Mouse (Mus musculus): ENCODE measurements at regions not wholly inside any gene's neighbourhood (a gene's known extent, or its start where the extent isn't known, plus 50 kb on each side); places are given as distances from the start of the nearest gene placed in this dataset.
"Not testable (repeated sequence)": the region's sequence is repeated elsewhere in the genome, so short reads cannot be mapped to it uniquely, and the experiment has no call there.

DNA sequence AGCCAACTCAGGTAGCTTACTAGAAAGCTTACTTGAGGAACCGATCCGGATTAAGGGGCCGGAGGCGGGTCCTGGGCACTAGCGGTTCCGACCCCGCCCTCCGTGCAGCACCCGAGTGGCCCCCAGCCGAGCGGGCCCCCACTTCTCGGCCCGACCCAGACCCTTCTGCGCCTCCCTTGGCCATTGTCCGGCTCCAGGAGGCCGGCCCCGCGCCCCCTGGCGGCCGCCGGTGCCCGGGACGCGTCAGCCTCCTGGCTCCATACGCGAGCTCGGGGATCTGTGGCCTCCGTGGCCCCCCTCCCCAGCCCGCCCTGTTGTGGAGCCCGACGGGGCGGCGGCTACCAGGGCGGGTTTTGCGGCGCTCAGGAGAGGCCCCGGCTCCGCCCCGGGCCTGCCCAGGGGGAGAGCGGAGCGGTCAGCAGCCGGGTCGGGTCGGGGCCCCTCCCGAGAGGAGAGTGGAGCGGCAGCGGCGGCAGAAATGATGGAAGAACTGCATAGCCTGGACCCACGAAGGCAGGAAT lies 94.3 kb upstream of the Zfp986 start:
- DNase-seq (ENCODE audit: low spot score in 2 of 2): peak; percentile 4 to 29

DNA sequence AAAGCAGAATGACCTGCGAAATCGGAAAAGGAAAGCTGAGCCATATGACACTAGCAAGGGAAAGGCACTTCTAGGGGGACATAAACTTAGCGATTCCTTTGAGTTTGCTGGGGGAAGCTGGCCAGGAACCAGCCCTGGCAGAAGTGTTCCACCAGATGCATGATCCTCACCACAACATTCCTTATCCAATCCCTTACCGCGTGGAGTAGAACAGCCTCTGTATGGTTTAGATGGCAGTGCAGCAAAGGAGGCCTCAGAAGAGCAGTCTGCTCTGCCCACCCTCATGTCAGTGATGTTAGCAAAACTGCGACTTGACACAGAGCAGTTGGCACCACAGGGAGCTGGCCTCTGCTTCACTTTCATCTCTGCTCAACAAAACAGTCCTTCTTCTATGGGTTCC lies 93.7 kb upstream of the Zfp986 start:
- not testable (repeated sequence) for DNase-seq (ENCODE audit: low spot score in 2 of 2)

DNA sequence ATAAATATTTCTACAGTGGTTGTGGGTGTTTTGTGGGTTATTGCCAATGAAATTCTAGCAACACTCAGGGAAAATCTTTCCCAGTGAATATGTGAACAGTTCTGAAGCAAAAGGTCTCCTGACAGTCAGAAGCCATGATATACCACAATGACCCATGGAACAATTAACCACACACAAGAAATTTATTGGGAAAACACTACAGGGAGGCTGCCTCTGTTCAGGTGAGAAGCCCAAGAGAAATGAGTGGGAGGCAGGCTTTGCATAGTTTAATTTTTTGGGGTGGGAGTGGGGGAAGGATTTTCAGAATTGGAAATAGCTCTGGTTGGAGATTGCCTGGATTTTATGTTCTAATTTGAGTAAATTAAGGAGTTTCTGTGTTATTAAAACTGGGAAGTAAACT lies 92.1 kb upstream of the Zfp986 start:
- DNase-seq (ENCODE audit: low spot score in 2 of 2): not testable (repeated sequence)

DNA sequence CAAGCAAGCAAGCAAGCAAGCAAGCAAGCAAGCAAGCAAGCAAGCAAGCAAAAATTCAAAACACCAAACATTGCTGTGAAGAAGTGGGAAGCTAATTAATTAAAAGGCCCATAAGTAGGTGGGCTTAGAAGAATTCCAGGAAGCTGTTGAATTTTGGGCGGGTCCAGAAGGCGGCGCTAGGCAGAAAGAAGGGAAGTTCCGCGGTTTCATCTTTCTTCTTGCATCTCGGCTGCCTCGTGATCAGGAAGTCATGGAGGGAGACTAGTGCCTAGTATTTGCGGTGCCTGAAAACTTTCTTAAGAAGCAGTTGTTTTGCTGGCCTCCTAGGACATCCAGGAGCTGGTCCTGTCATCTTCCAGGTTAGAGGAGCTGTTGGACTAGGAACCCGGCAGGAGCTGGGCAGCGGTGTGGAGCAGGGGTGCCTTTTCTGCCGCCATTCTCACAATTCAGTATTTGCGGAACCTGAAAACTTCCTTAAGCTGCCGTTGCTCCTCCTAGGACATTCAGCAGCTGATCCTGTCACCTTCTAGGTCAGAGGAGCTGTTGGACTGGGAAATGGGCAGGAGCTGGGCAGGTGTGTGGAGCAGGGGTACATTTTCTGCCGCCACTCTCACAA lies 87.2 kb upstream of the Zfp986 start:
- not testable (repeated sequence) for DNase-seq (ENCODE audit: low spot score in 2 of 2)

DNA sequence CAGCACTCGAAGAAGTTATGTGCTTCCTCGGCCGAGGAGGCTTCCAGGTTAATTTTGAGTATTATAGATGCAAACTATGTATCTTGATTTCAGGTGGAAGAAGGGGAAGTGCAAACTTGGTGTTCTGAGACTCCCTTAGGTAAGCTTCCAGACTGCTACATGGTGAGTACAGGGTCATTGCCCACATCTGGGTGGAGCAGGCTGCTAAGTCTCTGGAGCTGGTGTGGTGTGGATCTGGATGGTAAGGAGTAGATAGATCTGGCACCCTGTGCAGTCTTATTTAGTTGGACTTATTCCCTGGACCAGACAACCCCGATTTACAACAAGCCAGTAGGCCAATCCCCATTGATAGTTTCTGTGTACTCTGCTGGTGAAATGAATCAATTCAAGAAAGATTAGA lies 53.9 kb upstream of the Zfp986 start:
- DNase-seq (ENCODE audit: low spot score in 2 of 2): not testable (repeated sequence)
